8 mouse cellular contexts compared by ENCODE assay signal in the genomic region with DNA sequence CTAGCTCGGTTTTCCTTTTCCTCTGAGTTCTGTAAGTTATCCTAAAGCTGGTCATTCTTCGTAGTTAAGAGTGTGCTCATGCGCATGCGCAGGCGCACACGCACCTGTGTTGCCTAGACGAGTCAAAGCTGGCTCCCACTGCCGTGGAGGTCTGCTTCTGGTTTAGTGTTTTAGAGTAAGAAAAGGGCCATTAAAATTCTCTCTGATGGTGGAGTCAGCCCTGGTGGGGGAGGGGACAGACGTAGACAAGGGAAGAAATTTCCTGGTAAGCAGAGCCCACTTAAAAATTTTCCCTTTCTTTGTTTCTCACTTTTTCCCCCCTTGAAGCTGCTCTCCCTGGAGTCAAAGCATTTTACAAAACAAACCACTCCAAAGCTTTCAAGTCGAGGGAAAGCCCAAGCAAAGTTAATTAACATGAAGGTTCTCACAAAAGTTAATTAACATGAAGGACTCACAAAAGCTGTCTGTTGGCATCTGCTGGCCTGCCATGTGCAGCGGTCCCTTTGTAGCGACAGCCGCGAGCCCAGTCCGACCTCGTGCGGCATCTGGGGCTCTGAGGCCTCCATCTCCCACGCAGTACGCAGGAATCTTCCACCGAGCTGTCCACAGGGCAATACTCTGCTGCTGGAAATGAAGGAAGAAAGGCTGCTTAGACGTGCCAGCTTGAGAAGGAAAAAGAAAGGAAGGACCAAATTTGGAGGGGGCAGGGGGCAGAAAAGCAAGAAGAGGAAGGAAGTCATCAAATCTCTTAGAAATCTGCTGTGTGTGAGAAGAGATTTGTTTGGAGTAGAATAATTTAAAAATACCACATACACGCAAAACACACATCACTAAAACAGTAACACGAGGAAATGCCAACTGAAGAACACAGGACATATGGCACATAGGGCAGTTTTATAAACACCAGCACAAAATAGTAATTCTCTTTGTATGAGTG. TPM values are rescaled to one million over a fixed set of nuclear protein-coding genes. Genes with fewer than 3 reads are reported as not detected.
A peak's percentile ranks its signal among the peaks of the same experiment; 100 is the strongest.
DNase-seq lines count a peak whose midpoint lies in the region; ATAC-seq and TF ChIP-seq lines count a peak whose summit lies in the region.

Gene Fancc, minus strand, starts transcription at position 633 of the 937 bp plus-strand sequence.

- TF ChIP-seq POLR2A in CH12.LX (IDR thresholded peaks at IDR 0.05; ENCODE audit: low read depth, low read length) = no peak

- in situ Hi-C loops in CH12.LX (cut with MboI; ENCODE audit: low pct_ligation_motif_present, low pct_unique_long_range_greater_than_20kb, low sequenced_read_pairs) = no loop called here

- dilution Hi-C loops in CH12.LX (cut with MboI; ENCODE audit: extremely low pct_ligation_motif_present, extremely low pct_unique_long_range_greater_than_20kb, low sequenced_read_pairs) = no loop called here

- no peaks in the 10 kb centered on the region for H3K36me3 ChIP-seq in heart, embryonic 15.5 days
- H3K36me3 ChIP-seq in CH12.LX (replicated peaks in 1 of 2; ENCODE audit: control insufficient read depth in 1 of 2, insufficient read depth in 1 of 2, low read length in 1 of 2) = no peaks in the 10 kb centered on the region
- H3K36me3 ChIP-seq in embryonic facial prominence, embryonic 12.5 days = no peaks in the 10 kb centered on the region
- H3K36me3 ChIP-seq in intestine, embryonic 16.5 days (ENCODE audit: control insufficient read depth, insufficient read depth, low read length) = no peaks in the 10 kb centered on the region
- H3K36me3 ChIP-seq in midbrain, embryonic 11.5 days (ENCODE audit: control insufficient read depth, insufficient read depth, low read length) = no peaks in the 10 kb centered on the region

- no peak for TF ChIP-seq CTCF in CH12.LX (conservative IDR thresholded peaks at IDR 0.05 in 1 of 2, IDR thresholded peaks at IDR 0.05 in 1 of 2; ENCODE audit: low read depth in 2 of 2, low read length in 2 of 2)

- no peaks in the 10 kb centered on the region for H3K79me2 ChIP-seq in CH12.LX (replicated peaks; ENCODE audit: control insufficient read depth, extremely low read depth, insufficient read depth, poor library complexity, severe bottlenecking)

- H3K27ac ChIP-seq in heart, embryonic 15.5 days = no peak within 1 kb of the TSS
- H3K27ac ChIP-seq in CH12.LX (ENCODE audit: insufficient read depth, low read depth) = no peak within 1 kb of the TSS
- H3K27ac ChIP-seq in embryonic facial prominence, embryonic 12.5 days = no peak within 1 kb of the TSS
- H3K27ac ChIP-seq in intestine, embryonic 16.5 days (ENCODE audit: low read length) = no peak within 1 kb of the TSS
- H3K27ac ChIP-seq in midbrain, embryonic 11.5 days (ENCODE audit: low read depth, low read length) = peak within 1 kb of the TSS; percentile 63; the same call in 1 of the 2 replicates

- no peaks in the 10 kb centered on the region for H3K9me3 ChIP-seq in heart, embryonic 15.5 days (replicated peaks)
- H3K9me3 ChIP-seq in CH12.LX (replicated peaks; ENCODE audit: low read length) = peaks cover 2% of the 10 kb centered on the region
- H3K9me3 ChIP-seq in embryonic facial prominence, embryonic 12.5 days = no peaks in the 10 kb centered on the region
- no peaks in the 10 kb centered on the region for H3K9me3 ChIP-seq in intestine, embryonic 16.5 days (ENCODE audit: control insufficient read depth, low read length)
- H3K9me3 ChIP-seq in midbrain, embryonic 11.5 days (ENCODE audit: control insufficient read depth, low read length) = no peaks in the 10 kb centered on the region

- 0 out of 2 replicates have a peak, but pooled peaks cover 3% of the 10 kb centered on the region for H3K4me1 ChIP-seq in heart, embryonic 15.5 days (replicated peaks)
- H3K4me1 ChIP-seq in CH12.LX (ENCODE audit: control insufficient read depth in 1 of 2, insufficient read depth in 2 of 2) = peaks cover 2 to 11% of the 10 kb centered on the region in 2 experiments; a peak in 3 of 4 replicates
- H3K4me1 ChIP-seq in embryonic facial prominence, embryonic 12.5 days = peaks cover 7% of the 10 kb centered on the region
- no peaks in the 10 kb centered on the region for H3K4me1 ChIP-seq in intestine, embryonic 16.5 days (ENCODE audit: control insufficient read depth, insufficient read depth, low read length)
- peaks cover 10% of the 10 kb centered on the region; the same call in 1 of the 2 replicates for H3K4me1 ChIP-seq in midbrain, embryonic 11.5 days (ENCODE audit: control insufficient read depth, insufficient read depth, low read length)

- H3K9ac ChIP-seq in heart, embryonic 15.5 days = no peak within 1 kb of the TSS
- H3K9ac ChIP-seq in CH12.LX (ENCODE audit: insufficient read depth, low read depth) = no peak within 1 kb of the TSS
- no peak within 1 kb of the TSS for H3K9ac ChIP-seq in embryonic facial prominence, embryonic 12.5 days
- peak within 1 kb of the TSS; percentile 35 for H3K9ac ChIP-seq in intestine, embryonic 16.5 days (ENCODE audit: low read depth, low read length)
- peak within 1 kb of the TSS; percentile 33; the same call in 1 of the 2 replicates for H3K9ac ChIP-seq in midbrain, embryonic 11.5 days (ENCODE audit: low read length)

- 33% methylated on average over 23 of the region's 23 CpGs for whole genome bisulfite sequencing in heart, embryonic 15.5 days
- 19% methylated on average over 23 of the region's 23 CpGs for WGBS in embryonic facial prominence, embryonic 12.5 days
- WGBS in intestine, embryonic 16.5 days = 33% methylated on average over 23 of the region's 23 CpGs
- WGBS in midbrain, embryonic 11.5 days = 20% methylated on average over 23 of the region's 23 CpGs

- peak within 1 kb of the TSS; percentile 41; the same call in 1 of the 2 replicates for H3K4me2 ChIP-seq in heart, embryonic 15.5 days
- 0 out of 2 replicates have a peak within 1 kb of the TSS, but pooled peaks have one; percentile 27 for H3K4me2 ChIP-seq in CH12.LX (ENCODE audit: insufficient read depth, low read depth, poor library complexity, severe bottlenecking)
- peak within 1 kb of the TSS; percentile 28 for H3K4me2 ChIP-seq in embryonic facial prominence, embryonic 12.5 days (replicated peaks)
- peak within 1 kb of the TSS; percentile 17 for H3K4me2 ChIP-seq in intestine, embryonic 16.5 days (ENCODE audit: low read depth, low read length)
- H3K4me2 ChIP-seq in midbrain, embryonic 11.5 days = peak within 1 kb of the TSS; percentile 22; the same call in 1 of the 2 replicates

- no peaks in the 10 kb centered on the region for H3K27me3 ChIP-seq in heart, embryonic 15.5 days
- no peaks in the 10 kb centered on the region for H3K27me3 ChIP-seq in CH12.LX (replicated peaks)
- H3K27me3 ChIP-seq in embryonic facial prominence, embryonic 12.5 days = no peaks in the 10 kb centered on the region
- H3K27me3 ChIP-seq in intestine, embryonic 16.5 days (replicated peaks; ENCODE audit: control insufficient read depth, insufficient read depth, low read length) = no peaks in the 10 kb centered on the region
- no peaks in the 10 kb centered on the region for H3K27me3 ChIP-seq in midbrain, embryonic 11.5 days (ENCODE audit: control insufficient read depth, insufficient read depth, low read length)

- no peak for TF ChIP-seq EP300 in CH12.LX (IDR thresholded peaks at IDR 0.05; ENCODE audit: low read length)

- no peak for DNase-seq in heart, adult 18-20 months
- DNase-seq in CH12.LX (ENCODE audit: extremely low read depth) = no peak
- DNase-seq in midbrain, embryonic 11.5 days (ENCODE audit: low spot score, missing footprints) = peak; percentile 95
- DNase-seq in cerebellum, adult 8-10 months = no peak
- DNase-seq in gastrocnemius, adult 8-10 months (ENCODE audit: low spot score in 2 of 2) = no peak

- ATAC-seq in heart, embryonic 15.5 days (replicated peaks; ENCODE audit: insufficient number of reproducible peaks, insufficient read depth, low FRiP score, low read depth) = no peak
- ATAC-seq in embryonic facial prominence, embryonic 12.5 days (ENCODE audit: insufficient number of reproducible peaks, insufficient read depth, low FRiP score, low TSS enrichment) = peak; percentile 67; the same call in 1 of the 2 replicates
- no peak for ATAC-seq in intestine, embryonic 16.5 days
- ATAC-seq in midbrain, embryonic 11.5 days (ENCODE audit: low FRiP score) = peak; percentile 88

- no peak within 1 kb of the TSS for H3K4me3 ChIP-seq in heart, embryonic 15.5 days
- H3K4me3 ChIP-seq in CH12.LX (replicated peaks in 1 of 3; ENCODE audit: low read depth in 2 of 3, low read length in 2 of 3, poor library complexity in 1 of 3) = no peak within 1 kb of the TSS
- H3K4me3 ChIP-seq in embryonic facial prominence, embryonic 12.5 days = no peak within 1 kb of the TSS
- H3K4me3 ChIP-seq in intestine, embryonic 16.5 days (ENCODE audit: low read length) = no peak within 1 kb of the TSS
- no peak within 1 kb of the TSS for H3K4me3 ChIP-seq in midbrain, embryonic 11.5 days (ENCODE audit: low read depth, low read length)

- TF ChIP-seq RAD21 in CH12.LX (IDR thresholded peaks at IDR 0.05; ENCODE audit: low read depth, low read length) = no peak

TF ChIP-seq in CH12.LX, 34 proteins besides CTCF, POLR2A, EP300 and RAD21:
- TF ChIP-seq TCF12 (IDR thresholded peaks at IDR 0.05; ENCODE audit: low read depth, low read length) (0 out of 2 replicates have a peak, but pooled peaks have one; percentile 31), GABPA (IDR thresholded peaks at IDR 0.05; ENCODE audit: insufficient replicate concordance, low read depth, low read length) (no peak), SMC3 (IDR thresholded peaks at IDR 0.05; ENCODE audit: low read depth, low read length) (no peak)

RNA-seq across cellular contexts. Expression of gene Fancc, which starts in this region (rescaled TPM):
- 12.8 and 16.0 TPM in 2 replicates for polyA plus RNA-seq in heart, embryonic 15.5 days (2015; fragmentation: Nextera tagmentation; extraction: Ambion mirVana)
- total RNA-seq in heart, adult 18-20 months (2021) = 1 to 10 TPM; 3.8 to 5.0 TPM
- total RNA-seq in CH12.LX (2012; rRNA removed) (10.6 and 12.4 TPM in 2 replicates), CH12.LX (2014; rRNA removed) (7.6 and 8.2 TPM in 2 replicates)
- 8.7 and 11.7 TPM in 2 replicates for polyA plus RNA-seq in CH12.LX (2012; ENCODE audit: insufficient read length, low read depth)
- polyA plus RNA-seq in embryonic facial prominence, embryonic 12.5 days (2016; fragmentation: Nextera tagmentation; extraction: Ambion mirVana) = 21.8 and 23.7 TPM in 2 replicates
- polyA plus RNA-seq in intestine, embryonic 16.5 days (2015; fragmentation: Nextera tagmentation; extraction: Ambion mirVana) = 15.4 and 19.0 TPM in 2 replicates
- polyA plus RNA-seq in midbrain, embryonic 11.5 days (2014; fragmentation: Nextera tagmentation; extraction: Ambion mirVana) = 23.7 and 23.9 TPM in 2 replicates
- total RNA-seq in gastrocnemius, adult 8-10 months (2022) = 1 to 10 TPM; 2.0 to 2.4 (median 2.1) TPM

Comparison
In these comparisons a context has a peak if more than half of its experiments do, and no peak if none do; other contexts are left out.
1. ATAC-seq: peak in embryonic facial prominence, embryonic 12.5 days (single experiment) and midbrain, embryonic 11.5 days (single experiment); none in heart, embryonic 15.5 days (single experiment) and intestine, embryonic 16.5 days (single experiment).
2. H3K9ac ChIP-seq: peak in intestine, embryonic 16.5 days (single experiment) and midbrain, embryonic 11.5 days (single experiment); none in heart, embryonic 15.5 days (single experiment), CH12.LX (single experiment) and embryonic facial prominence, embryonic 12.5 days (single experiment).
3. Peak in every context shown above with its lines, with median percentiles within 50 percentile points of each other: H3K4me2 ChIP-seq.